Mouse (Mus musculus): ENCODE results near the gene Atoh8. TPM values are rescaled to one million over a fixed set of nuclear protein-coding genes. Genes with fewer than 3 reads are reported as not detected.

Atoh8 gene
- polyA plus RNA-seq, 1 experiment from 2014 or later: 4.7 TPM

DNA sequence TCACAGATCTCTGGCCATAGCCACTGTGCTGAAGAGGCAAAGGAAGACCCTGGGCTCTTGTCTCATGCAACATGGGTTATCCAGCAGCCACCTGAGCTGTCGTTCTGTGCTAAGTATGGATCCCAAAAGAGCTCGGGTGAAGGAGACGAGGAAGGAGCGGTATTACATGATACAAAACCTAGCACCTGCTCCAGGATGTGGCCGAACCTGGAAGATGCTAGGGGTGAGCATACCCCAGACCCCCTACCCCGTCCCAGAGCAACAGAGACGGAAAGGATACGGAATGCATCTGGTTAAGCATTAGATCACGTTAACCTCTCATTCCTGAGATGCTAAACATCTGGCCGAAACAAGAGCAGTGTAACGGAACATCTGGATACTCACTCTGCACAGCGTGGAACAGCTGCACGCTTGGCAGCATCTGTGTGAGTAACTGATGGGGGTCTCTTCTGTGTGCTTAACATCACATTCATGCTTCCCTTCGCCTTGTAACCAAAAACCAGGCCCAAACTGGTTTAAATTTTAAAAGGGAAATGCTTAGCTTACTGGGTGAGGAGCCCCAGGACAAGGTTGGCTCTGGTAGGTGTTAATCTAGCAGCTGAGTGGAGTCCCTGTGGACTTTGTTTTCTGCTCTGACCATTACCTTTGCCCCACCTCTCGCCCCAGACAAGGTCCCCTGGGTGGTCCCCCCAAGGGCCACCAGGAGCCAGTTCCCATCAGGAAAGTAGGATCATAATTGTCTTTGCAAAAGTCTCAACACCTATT is 13.0 kb upstream of the Atoh8 start:
- no peak overlapping the region for H3K4me2 ChIP-seq (ENCODE audit: low read length)
- H3K9ac ChIP-seq (ENCODE audit: low read depth, low read length): no peak overlapping the region
- H3K4me1 ChIP-seq (ENCODE audit: control insufficient read depth, insufficient read depth, low read depth, low read length): peaks cover 15% of the 10 kb centered on the region
- H3K27me3 ChIP-seq (replicated peaks; ENCODE audit: control insufficient read depth, insufficient read depth, low read length): no peaks in the 10 kb centered on the region
- 78% methylated on average over 15 of the region's 15 CpGs for WGBS
- ATAC-seq: no peak
- H3K36me3 ChIP-seq (ENCODE audit: control insufficient read depth, insufficient read depth, low read length): no peaks in the 10 kb centered on the region
- H3K9me3 ChIP-seq (ENCODE audit: control insufficient read depth, low read length): no peaks in the 10 kb centered on the region
- H3K27ac ChIP-seq (ENCODE audit: low read depth, low read length): no peak overlapping the region
- no peak overlapping the region for H3K4me3 ChIP-seq (ENCODE audit: low read length)

DNA sequence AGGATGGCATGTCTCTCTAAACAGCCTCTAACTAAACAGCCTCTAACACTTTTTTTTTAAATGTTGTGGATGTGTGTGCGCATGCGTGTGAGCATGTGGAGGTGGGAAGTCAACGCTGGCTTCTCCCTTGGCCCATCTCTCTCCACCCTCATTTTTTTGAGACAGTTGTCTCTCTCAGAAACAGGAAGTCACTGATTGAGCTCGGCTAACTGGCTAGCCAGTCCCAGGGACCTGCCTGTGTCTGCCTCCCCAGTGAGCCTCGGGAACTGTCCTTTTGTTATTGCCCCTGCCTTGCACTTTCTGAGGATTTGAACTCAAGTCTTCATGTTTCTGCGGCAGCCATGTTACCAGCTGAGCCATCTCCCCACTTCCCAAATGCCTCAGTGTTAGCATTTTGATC is 10.9 kb upstream of the Atoh8 start:
- Histone ChIP-seq H3K9ac (ENCODE audit: low read depth, low read length) (no peak overlapping the region), H3K9me3 (ENCODE audit: control insufficient read depth, low read length) (no peaks in the 10 kb centered on the region), H3K27me3 (replicated peaks; ENCODE audit: control insufficient read depth, insufficient read depth, low read length) (peaks cover 2% of the 10 kb centered on the region; the same call in 1 of the 2 replicates), H3K4me2 (ENCODE audit: low read length) (no peak overlapping the region), H3K36me3 (ENCODE audit: control insufficient read depth, insufficient read depth, low read length) (no peaks in the 10 kb centered on the region), H3K27ac (ENCODE audit: low read depth, low read length) (no peak overlapping the region), H3K4me1 (ENCODE audit: control insufficient read depth, insufficient read depth, low read depth, low read length) (peaks cover 22% of the 10 kb centered on the region), H3K4me3 (ENCODE audit: low read length) (no peak overlapping the region)
- no peak for ATAC-seq
- 91% methylated on average over 6 of the region's 6 CpGs for WGBS

DNA sequence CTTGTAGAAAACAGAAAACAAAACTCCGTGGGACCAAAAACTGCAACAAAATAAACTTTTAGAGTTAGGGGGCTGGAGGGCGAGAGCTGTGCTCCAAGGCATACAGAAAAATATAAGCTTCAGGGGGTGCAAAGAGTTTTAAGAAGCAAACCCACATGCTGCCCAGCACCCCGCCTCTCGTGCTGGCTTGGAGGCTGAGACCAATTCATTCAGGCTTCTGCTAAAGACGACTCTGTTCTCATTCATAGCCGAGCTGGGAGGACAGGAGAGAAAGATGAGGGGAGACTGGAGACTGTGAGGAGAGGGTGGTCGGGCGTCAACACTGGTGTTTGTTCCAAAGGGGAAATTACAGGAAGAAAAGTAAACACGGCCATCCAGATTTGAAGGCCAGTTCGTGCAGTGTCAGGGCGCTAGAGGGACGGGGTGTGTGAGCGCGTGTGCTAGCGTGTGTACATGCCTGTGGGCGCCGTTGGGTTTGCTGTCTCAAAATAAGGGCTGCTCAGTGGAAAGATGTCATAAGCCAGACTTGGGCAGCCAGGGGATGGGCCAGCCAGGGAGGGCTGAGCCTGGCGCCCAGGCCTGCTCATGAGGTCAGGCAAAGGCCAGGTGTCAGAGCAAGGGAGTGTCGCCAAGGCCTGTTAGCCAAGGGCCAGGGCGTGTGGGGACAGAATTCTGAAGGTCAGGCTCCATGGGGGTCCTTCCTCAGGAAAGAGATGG is 9.3 kb upstream of the Atoh8 start:
- 55% methylated on average over 20 of the region's 20 CpGs for WGBS
- peaks cover 23% of the 10 kb centered on the region for H3K4me1 ChIP-seq (ENCODE audit: control insufficient read depth, insufficient read depth, low read depth, low read length)
- H3K4me2 ChIP-seq (ENCODE audit: low read length): peak overlapping the region; percentile 10; the same call in 1 of the 2 replicates
- H3K27me3 ChIP-seq (replicated peaks; ENCODE audit: control insufficient read depth, insufficient read depth, low read length): peaks cover 3% of the 10 kb centered on the region; the same call in 1 of the 2 replicates
- H3K27ac ChIP-seq (ENCODE audit: low read depth, low read length): peak overlapping the region; percentile 77
- ATAC-seq: peak; percentile 83
- H3K9me3 ChIP-seq (ENCODE audit: control insufficient read depth, low read length): no peaks in the 10 kb centered on the region
- H3K9ac ChIP-seq (ENCODE audit: low read depth, low read length): peak overlapping the region; percentile 35
- no peak overlapping the region for H3K4me3 ChIP-seq (ENCODE audit: low read length)
- H3K36me3 ChIP-seq (ENCODE audit: control insufficient read depth, insufficient read depth, low read length): no peaks in the 10 kb centered on the region

GRCm38 (mm10) chr6:72244144-72244549 is 8.8 kb upstream of the Atoh8 start:
- no peaks in the 10 kb centered on the region for H3K36me3 ChIP-seq (ENCODE audit: control insufficient read depth, insufficient read depth, low read length)
- peaks cover 3% of the 10 kb centered on the region; the same call in 1 of the 2 replicates for H3K27me3 ChIP-seq (replicated peaks; ENCODE audit: control insufficient read depth, insufficient read depth, low read length)
- no peaks in the 10 kb centered on the region for H3K9me3 ChIP-seq (ENCODE audit: control insufficient read depth, low read length)
- peak overlapping the region; percentile 35 for H3K9ac ChIP-seq (ENCODE audit: low read depth, low read length)
- H3K4me1 ChIP-seq (ENCODE audit: control insufficient read depth, insufficient read depth, low read depth, low read length): peaks cover 23% of the 10 kb centered on the region
- H3K4me3 ChIP-seq (ENCODE audit: low read length): no peak overlapping the region
- ATAC-seq: peak; percentile 91
- WGBS: 28% methylated on average over 9 of the region's 9 CpGs
- H3K27ac ChIP-seq (ENCODE audit: low read depth, low read length): peak overlapping the region; percentile 77
- peak overlapping the region; percentile 12; the same call in 1 of the 2 replicates for H3K4me2 ChIP-seq (ENCODE audit: low read length)

DNA sequence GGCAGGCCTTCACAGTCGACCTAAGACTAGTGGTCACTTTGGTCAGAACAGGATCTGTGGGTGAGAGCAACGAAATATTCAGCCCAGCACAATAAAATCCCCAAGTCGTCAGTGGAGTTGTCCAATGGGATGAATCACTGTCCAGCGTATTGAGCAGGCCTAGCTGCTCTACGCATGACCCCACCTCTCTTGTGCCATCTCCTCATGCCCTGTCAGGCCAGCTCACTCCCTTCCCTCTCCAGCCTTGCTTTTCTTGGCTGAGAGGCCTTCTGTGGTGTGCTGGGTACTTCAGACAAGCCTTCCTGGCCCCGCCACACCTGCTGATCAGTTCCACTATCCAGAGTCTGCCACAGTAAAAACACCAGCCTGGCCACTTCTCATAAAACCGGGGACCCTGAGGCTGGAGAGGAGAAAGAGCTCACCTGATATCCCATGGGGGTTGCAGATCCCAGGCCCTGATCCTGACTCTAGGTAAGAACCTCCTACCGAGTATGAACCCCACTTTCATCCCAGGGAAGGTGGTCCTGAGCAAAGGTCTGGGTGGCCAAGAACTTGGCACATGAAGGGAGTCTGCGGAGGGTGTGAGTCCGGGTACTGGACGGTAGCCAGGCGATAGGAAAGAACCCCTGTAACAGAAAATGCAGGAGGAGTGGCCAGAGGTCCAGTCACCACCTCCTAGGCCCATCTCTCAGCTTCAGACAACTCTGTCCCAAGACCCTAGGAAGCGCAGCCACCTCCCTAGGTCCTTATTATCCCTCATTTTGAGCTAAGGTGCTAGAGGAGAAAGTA is 7.3 kb upstream of the Atoh8 start:
- WGBS: 80% methylated on average over 13 of the region's 13 CpGs
- no peak overlapping the region for H3K9ac ChIP-seq (ENCODE audit: low read depth, low read length)
- no peak overlapping the region for H3K27ac ChIP-seq (ENCODE audit: low read depth, low read length)
- H3K4me1 ChIP-seq (ENCODE audit: control insufficient read depth, insufficient read depth, low read depth, low read length): peaks cover 23% of the 10 kb centered on the region
- no peak overlapping the region for H3K4me2 ChIP-seq (ENCODE audit: low read length)
- peaks cover 9% of the 10 kb centered on the region for H3K27me3 ChIP-seq (replicated peaks; ENCODE audit: control insufficient read depth, insufficient read depth, low read length)
- no peak overlapping the region for H3K4me3 ChIP-seq (ENCODE audit: low read length)
- no peaks in the 10 kb centered on the region for H3K36me3 ChIP-seq (ENCODE audit: control insufficient read depth, insufficient read depth, low read length)
- H3K9me3 ChIP-seq (ENCODE audit: control insufficient read depth, low read length): no peaks in the 10 kb centered on the region
- no peak for ATAC-seq

- ATAC-seq: no peak
- H3K27me3 ChIP-seq (replicated peaks; ENCODE audit: control insufficient read depth, insufficient read depth, low read length): peaks cover 10% of the 10 kb centered on the region
- WGBS: 28% methylated on average over 8 of the region's 8 CpGs
Measured at GRCm38 (mm10) chr6:72241843-72242154, 6.4 kb upstream of the Atoh8 start.

GRCm38 (mm10) chr6:72241133-72241842 is 5.9 kb upstream of the Atoh8 start:
- Histone ChIP-seq H3K27ac (ENCODE audit: low read depth, low read length) (no peak overlapping the region), H3K4me1 (ENCODE audit: control insufficient read depth, insufficient read depth, low read depth, low read length) (peaks cover 23% of the 10 kb centered on the region), H3K27me3 (replicated peaks; ENCODE audit: control insufficient read depth, insufficient read depth, low read length) (peaks cover 14% of the 10 kb centered on the region), H3K4me3 (ENCODE audit: low read length) (no peak overlapping the region), H3K9me3 (ENCODE audit: control insufficient read depth, low read length) (no peaks in the 10 kb centered on the region), H3K9ac (ENCODE audit: low read depth, low read length) (no peak overlapping the region), H3K4me2 (ENCODE audit: low read length) (no peak overlapping the region), H3K36me3 (ENCODE audit: control insufficient read depth, insufficient read depth, low read length) (no peaks in the 10 kb centered on the region)
- 27% methylated on average over 8 of the region's 8 CpGs for WGBS
- no peak for ATAC-seq

More at GRCm38 (mm10) chr6:72241843-72242154, 6.4 kb upstream of the Atoh8 start:
- Histone ChIP-seq H3K27ac (ENCODE audit: low read depth, low read length) (no peak overlapping the region), H3K36me3 (ENCODE audit: control insufficient read depth, insufficient read depth, low read length) (no peaks in the 10 kb centered on the region), H3K9ac (ENCODE audit: low read depth, low read length) (no peak overlapping the region), H3K9me3 (ENCODE audit: control insufficient read depth, low read length) (no peaks in the 10 kb centered on the region), H3K4me1 (ENCODE audit: control insufficient read depth, insufficient read depth, low read depth, low read length) (peaks cover 23% of the 10 kb centered on the region), H3K4me3 (ENCODE audit: low read length) (no peak overlapping the region), H3K4me2 (ENCODE audit: low read length) (no peak overlapping the region)

- no peak overlapping the region for H3K9ac ChIP-seq (ENCODE audit: low read depth, low read length)
- WGBS: 72% methylated on average over 2 of the region's 2 CpGs
- no peak for ATAC-seq
- peaks cover 22% of the 10 kb centered on the region for H3K27me3 ChIP-seq (replicated peaks; ENCODE audit: control insufficient read depth, insufficient read depth, low read length)
- no peaks in the 10 kb centered on the region for H3K36me3 ChIP-seq (ENCODE audit: control insufficient read depth, insufficient read depth, low read length)
- H3K27ac ChIP-seq (ENCODE audit: low read depth, low read length): no peak overlapping the region
- no peak overlapping the region for H3K4me2 ChIP-seq (ENCODE audit: low read length)
- no peak overlapping the region for H3K4me3 ChIP-seq (ENCODE audit: low read length)
- H3K9me3 ChIP-seq (ENCODE audit: control insufficient read depth, low read length): no peaks in the 10 kb centered on the region
- H3K4me1 ChIP-seq (ENCODE audit: control insufficient read depth, insufficient read depth, low read depth, low read length): peaks cover 29% of the 10 kb centered on the region
Measured at GRCm38 (mm10) chr6:72240042-72240441, 4.7 kb upstream of the Atoh8 start.
